Mouse (Mus musculus) kidney, embryonic 14.5 days (tissue): ENCODE measurements at regions not wholly inside any gene's neighbourhood (a gene's known extent, or its start where the extent isn't known, plus 50 kb on each side); places are given as distances from the start of the nearest gene placed in this dataset.

Experiments
- ATAC-seq: fragments of 200-750 bp; cut with Nextera tagmentation; 2 replicates; pipeline ENCODE4 v1.8.0; 2017; ENCODE audit warnings: moderate number of reproducible peaks, mild to moderate bottlenecking, moderate TSS enrichment, moderate library complexity; ENCODE audit not compliant: low FRiP score, low TSS enrichment
- H3K27ac ChIP-seq: fragments of 300-500 bp; sonication (generic); 2 replicates; pipeline ENCODE4 v1.5.1; 2014; ENCODE audit warnings: low read depth, mild to moderate bottlenecking, low read length, moderate library complexity, mixed read lengths
- H3K27me3 ChIP-seq: fragments of 300-500 bp; sonication (generic); 2 replicates; pipeline ENCODE4 v1.6.1; 2014; ENCODE audit warnings: mild to moderate bottlenecking, low read length; ENCODE audit not compliant: control insufficient read depth, insufficient read depth
- H3K36me3 ChIP-seq: fragments of 300-500 bp; sonication (generic); 2 replicates; pipeline ENCODE4 v1.6.1; 2014; ENCODE audit warnings: low read length, mixed read lengths; ENCODE audit not compliant: control insufficient read depth, insufficient read depth
- H3K4me1 ChIP-seq: fragments of 300-500 bp; sonication (generic); 2 replicates; pipeline ENCODE4 v1.6.1; 2014; ENCODE audit warnings: low read length, mixed read lengths; ENCODE audit not compliant: control insufficient read depth, insufficient read depth
- H3K4me2 ChIP-seq: fragments of 300-500 bp; sonication (generic); replicated peaks from 2 replicates; pipeline ENCODE4 v1.6.1; 2014; ENCODE audit warnings: low read depth, mild to moderate bottlenecking, low read length
- H3K4me3 ChIP-seq: fragments of 300-500 bp; sonication (generic); 2 replicates; pipeline ENCODE4 v1.5.1; 2014; ENCODE audit warnings: mild to moderate bottlenecking, low read length
- H3K9ac ChIP-seq: fragments of 300-500 bp; sonication (generic); 2 replicates; pipeline ENCODE4 v1.6.1; 2014; ENCODE audit warnings: low read depth, mild to moderate bottlenecking, low read length, moderate library complexity
- H3K9me3 ChIP-seq: fragments of 300-500 bp; sonication (generic); 2 replicates; pipeline ENCODE4 v1.6.1; 2016; ENCODE audit warnings: low read length; ENCODE audit not compliant: control insufficient read depth
- WGBS: fragments of 180-500 bp; shearing (Covaris S2); extraction: QIAGEN DNeasy Blood & Tissue Kit; methylation state at CpG from one replicate; pipeline ENCODE4 v1.1.7; 2014; 5-methylcytosine and 5-hydroxymethylcytosine counted together

- ATAC-seq, result no peak
- WGBS, result 52% methylated on average over 9 of the region's 9 CpGs
- Histone ChIP-seq H3K9me3 (no peaks in the 10 kb centered on the region), H3K27ac (no peak overlapping the region), H3K36me3 (no peaks in the 10 kb centered on the region), H3K4me3 (no peak overlapping the region), H3K9ac (no peak overlapping the region), H3K4me2 (no peak overlapping the region), H3K27me3 (no peaks in the 10 kb centered on the region; the same call in 1 of the 2 replicates), H3K4me1 (no peaks in the 10 kb centered on the region)
These were observed 105.3 kb upstream of the Cmc1 start for GRCm38 (mm10) chr9:118255200-118255733.

- Histone ChIP-seq H3K4me1 (no peaks in the 10 kb centered on the region), H3K36me3 (no peaks in the 10 kb centered on the region), H3K9me3 (no peaks in the 10 kb centered on the region), H3K4me2 (no peak overlapping the region), H3K27me3 (no peaks in the 10 kb centered on the region; the same call in 1 of the 2 replicates), H3K9ac (no peak overlapping the region), H3K27ac (no peak overlapping the region), H3K4me3 (no peak overlapping the region)
- WGBS, result 23% methylated on average over 11 of the region's 11 CpGs
- ATAC-seq, result no peak
These were observed 105.8 kb upstream of the Cmc1 start for GRCm38 (mm10) chr9:118255751-118256266.

- H3K4me1 ChIP-seq, result no peaks in the 10 kb centered on the region
- 58% methylated on average over 5 of the region's 5 CpGs for WGBS
- H3K36me3 ChIP-seq, result no peaks in the 10 kb centered on the region
- H3K9me3 ChIP-seq, result no peaks in the 10 kb centered on the region
- H3K27ac ChIP-seq, result no peak overlapping the region
- H3K4me3 ChIP-seq, result no peak overlapping the region
- no peak overlapping the region for H3K4me2 ChIP-seq
- no peak overlapping the region for H3K9ac ChIP-seq
- H3K27me3 ChIP-seq, result no peaks in the 10 kb centered on the region
- no peak for ATAC-seq
These were observed 116.3 kb upstream of the Cmc1 start for GRCm38 (mm10) chr9:118266298-118266697.

- no peaks in the 10 kb centered on the region for H3K36me3 ChIP-seq
- no peak overlapping the region for H3K27ac ChIP-seq
- H3K4me3 ChIP-seq, result no peak overlapping the region
- no peaks in the 10 kb centered on the region for H3K4me1 ChIP-seq
- 47% methylated on average over 12 of the region's 12 CpGs for WGBS
- no peak overlapping the region for H3K9ac ChIP-seq
- no peaks in the 10 kb centered on the region for H3K27me3 ChIP-seq
- no peak for ATAC-seq
- H3K4me2 ChIP-seq, result no peak overlapping the region
- no peaks in the 10 kb centered on the region for H3K9me3 ChIP-seq
These were observed 121.7 kb upstream of the Cmc1 start for GRCm38 (mm10) chr9:118271681-118272080.

GRCm38 (mm10) chr9:118272713-118273407, 122.9 kb upstream of the Cmc1 start:
- no peak overlapping the region for H3K27ac ChIP-seq
- no peak overlapping the region for H3K9ac ChIP-seq
- H3K4me3 ChIP-seq, result no peak overlapping the region
- no peak overlapping the region for H3K4me2 ChIP-seq
- H3K4me1 ChIP-seq, result no peaks in the 10 kb centered on the region
- no peaks in the 10 kb centered on the region for H3K27me3 ChIP-seq
- ATAC-seq, result no peak
- H3K36me3 ChIP-seq, result no peaks in the 10 kb centered on the region
- 76% methylated on average over 11 of the region's 11 CpGs for WGBS
- H3K9me3 ChIP-seq, result no peaks in the 10 kb centered on the region

GRCm38 (mm10) chr9:118285481-118285880, 135.5 kb upstream of the Cmc1 start:
- Histone ChIP-seq H3K27me3 (no peaks in the 10 kb centered on the region), H3K4me3 (no peak overlapping the region), H3K4me1 (no peaks in the 10 kb centered on the region), H3K27ac (no peak overlapping the region), H3K36me3 (no peaks in the 10 kb centered on the region), H3K9me3 (no peaks in the 10 kb centered on the region), H3K4me2 (no peak overlapping the region), H3K9ac (no peak overlapping the region)
- WGBS, result 58% methylated on average over 3 of the region's 3 CpGs
- no peak for ATAC-seq

- no peak overlapping the region for H3K9ac ChIP-seq
- H3K27ac ChIP-seq, result no peak overlapping the region
- 88% methylated on average over 9 of the region's 9 CpGs for WGBS
- H3K4me2 ChIP-seq, result no peak overlapping the region
- no peaks in the 10 kb centered on the region for H3K36me3 ChIP-seq
- no peaks in the 10 kb centered on the region for H3K9me3 ChIP-seq
- H3K27me3 ChIP-seq, result no peaks in the 10 kb centered on the region
- H3K4me1 ChIP-seq, result no peaks in the 10 kb centered on the region
- no peak for ATAC-seq
- H3K4me3 ChIP-seq, result no peak overlapping the region
These were observed 137.6 kb upstream of the Cmc1 start for GRCm38 (mm10) chr9:118287606-118288005.

- no peak for ATAC-seq
- 91% methylated on average over 10 of the region's 10 CpGs for WGBS
- H3K4me1 ChIP-seq, result no peaks in the 10 kb centered on the region
These were observed 142.9 kb upstream of the Cmc1 start for GRCm38 (mm10) chr9:118292836-118293235.

GRCm38 (mm10) chr9:118294011-118294410, 144.0 kb upstream of the Cmc1 start:
- H3K4me1 ChIP-seq, result no peaks in the 10 kb centered on the region
- no peak for ATAC-seq
- WGBS, result 86% methylated on average over 8 of the region's 8 CpGs

More at GRCm38 (mm10) chr9:118292836-118293235, 142.9 kb upstream of the Cmc1 start:
- H3K36me3 ChIP-seq, result no peaks in the 10 kb centered on the region
- H3K4me2 ChIP-seq, result no peak overlapping the region
- H3K27ac ChIP-seq, result no peak overlapping the region
- H3K27me3 ChIP-seq, result no peaks in the 10 kb centered on the region
- no peaks in the 10 kb centered on the region for H3K9me3 ChIP-seq
- H3K4me3 ChIP-seq, result no peak overlapping the region
- no peak overlapping the region for H3K9ac ChIP-seq

More at GRCm38 (mm10) chr9:118294011-118294410, 144.0 kb upstream of the Cmc1 start:
- Histone ChIP-seq H3K9ac (no peak overlapping the region), H3K9me3 (no peaks in the 10 kb centered on the region), H3K27me3 (no peaks in the 10 kb centered on the region), H3K27ac (no peak overlapping the region), H3K4me3 (no peak overlapping the region), H3K36me3 (no peaks in the 10 kb centered on the region), H3K4me2 (no peak overlapping the region)
